Mouse (Mus musculus) midbrain, embryonic 11.5 days (tissue): Measurements from ENCODE around the gene Slc38a10. TPM values are rescaled to one million over a fixed set of nuclear protein-coding genes. Genes with fewer than 3 reads are reported as not detected.

Experiments used
- ATAC-seq: fragments of 200-750 bp; cut with Nextera tagmentation; 2 replicates; pipeline ENCODE4 v1.8.0; 2017; ENCODE audit warnings: moderate TSS enrichment, moderate library complexity; ENCODE audit not compliant: low FRiP score
- DNase-seq: peaks from one replicate; pipeline ENCODE4 v3.0.0; 2015; ENCODE audit warnings: low spot score; ENCODE audit errors: missing footprints
- H3K27ac ChIP-seq: fragments of 300-500 bp; sonication (generic); 2 replicates; pipeline ENCODE4 v1.5.1; 2014; ENCODE audit warnings: low read depth, low read length
- H3K27me3 ChIP-seq: fragments of 300-500 bp; sonication (generic); 2 replicates; pipeline ENCODE4 v1.6.1; 2014; ENCODE audit warnings: mild to moderate bottlenecking, low read length, moderate library complexity, mixed read lengths; ENCODE audit not compliant: control insufficient read depth, insufficient read depth
- H3K36me3 ChIP-seq: fragments of 300-500 bp; sonication (generic); 2 replicates; pipeline ENCODE4 v1.6.1; 2014; ENCODE audit warnings: mild to moderate bottlenecking, low read length, moderate library complexity, mixed read lengths; ENCODE audit not compliant: control insufficient read depth, insufficient read depth
- H3K4me1 ChIP-seq: fragments of 300-500 bp; sonication (generic); 2 replicates; pipeline ENCODE4 v1.6.1; 2014; ENCODE audit warnings: low read length; ENCODE audit not compliant: control insufficient read depth, insufficient read depth
- H3K4me2 ChIP-seq: fragments of 300-500 bp; sonication (generic); 2 replicates; pipeline ENCODE4 v1.6.1; 2014; ENCODE audit warnings: mild to moderate bottlenecking, moderate library complexity
- H3K4me3 ChIP-seq: fragments of 300-500 bp; sonication (generic); 2 replicates; pipeline ENCODE4 v1.5.1; 2014; ENCODE audit warnings: low read depth, low read length
- H3K9ac ChIP-seq: fragments of 300-500 bp; sonication (generic); 2 replicates; pipeline ENCODE4 v1.6.1; 2014; ENCODE audit warnings: low read length
- H3K9me3 ChIP-seq: fragments of 300-500 bp; sonication (generic); 2 replicates; pipeline ENCODE4 v1.6.1; 2016; ENCODE audit warnings: low read length; ENCODE audit not compliant: control insufficient read depth
- WGBS: fragments of 180-500 bp; shearing (Covaris S2); extraction: QIAGEN DNeasy Blood & Tissue Kit; methylation state at CpG from one replicate; pipeline ENCODE4 v1.1.7; 2014; 5-methylcytosine and 5-hydroxymethylcytosine counted together
- microRNA-seq: library from miRNA; unstranded; fragments of <30 nt; microRNA quantifications from one replicate; pipeline ENCODE4, GENCODE M21; 2017
- polyA plus RNA-seq: library from polyadenylated mRNA; unstranded; fragments of >200 nt; fragmentation: Nextera tagmentation; extraction: Ambion mirVana; gene quantifications from 2 replicates; pipeline ENCODE4 v1.2.1, GENCODE M21; 2014

Slc38a10 gene
- polyA plus RNA-seq, 1 experiment from 2014 or later: 53.3 TPM

GRCm38 (mm10) chr11:120063326-120063725, 87.8 kb downstream of the Slc38a10 start:
- no peak for ATAC-seq

GRCm38 (mm10) chr11:120060634-120061033, 90.5 kb downstream of the Slc38a10 start:
- Histone ChIP-seq H3K9ac (no peak overlapping the region), H3K27ac (no peak overlapping the region), H3K27me3 (no peaks in the 10 kb centered on the region), H3K4me2 (no peak overlapping the region), H3K36me3 (0 out of 2 replicates have a peak, but pooled peaks cover 3% of the 10 kb centered on the region), H3K4me1 (no peaks in the 10 kb centered on the region), H3K9me3 (no peaks in the 10 kb centered on the region), H3K4me3 (no peak overlapping the region)
- WGBS: 87% methylated on average over 8 of the region's 8 CpGs
- ATAC-seq (no peak), DNase-seq (no peak)

More at GRCm38 (mm10) chr11:120063326-120063725, 87.8 kb downstream of the Slc38a10 start:
- Histone ChIP-seq H3K9ac (no peak overlapping the region), H3K4me3 (no peak overlapping the region), H3K36me3 (peaks cover 13% of the 10 kb centered on the region), H3K9me3 (no peaks in the 10 kb centered on the region), H3K4me1 (no peaks in the 10 kb centered on the region), H3K27me3 (no peaks in the 10 kb centered on the region), H3K4me2 (no peak overlapping the region), H3K27ac (no peak overlapping the region)
- no peak for DNase-seq
- 91% methylated on average over 5 of the region's 5 CpGs for WGBS

DNA sequence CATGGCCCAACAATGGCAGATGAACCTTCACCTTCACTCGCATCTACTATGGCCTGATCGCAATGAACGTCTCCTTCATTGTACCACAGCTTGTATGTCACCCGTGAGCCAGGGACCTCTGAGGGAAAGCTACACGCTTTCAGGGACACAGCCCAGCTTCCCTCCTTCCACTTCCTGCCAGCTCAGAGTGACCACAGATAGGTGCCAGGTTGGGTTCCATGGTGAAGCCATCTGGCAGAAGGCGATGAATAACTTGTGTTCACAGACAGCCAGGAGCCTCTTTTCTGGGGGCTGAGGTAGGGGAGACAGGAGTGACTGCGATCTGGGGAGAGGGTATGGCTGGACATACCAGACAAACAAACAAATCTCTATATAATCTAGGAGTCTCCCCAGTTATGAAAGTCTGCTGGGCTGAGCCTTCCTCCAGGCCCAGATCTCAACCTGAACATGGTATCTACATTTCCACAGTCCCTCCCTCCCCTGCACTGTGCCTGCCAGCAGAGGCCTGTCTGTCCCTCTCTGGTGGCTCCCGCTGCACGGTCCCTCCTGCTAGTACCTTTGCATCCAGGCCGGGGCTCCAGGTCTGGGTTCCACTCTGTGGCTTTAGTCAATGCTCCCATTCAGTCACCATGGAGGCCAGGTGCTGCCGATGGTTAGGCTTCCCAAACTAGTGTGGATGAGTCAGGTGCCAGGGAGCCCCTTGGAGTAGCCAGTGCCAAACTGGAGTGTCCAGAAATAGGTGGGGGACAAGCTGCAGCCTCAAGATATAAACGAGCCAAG, 95.0 kb downstream of the Slc38a10 start:
- DNase-seq (peak; percentile 82), ATAC-seq (no peak)
- Histone ChIP-seq H3K27ac (no peak overlapping the region), H3K4me2 (no peak overlapping the region), H3K27me3 (no peaks in the 10 kb centered on the region), H3K4me1 (no peaks in the 10 kb centered on the region), H3K4me3 (no peak overlapping the region), H3K36me3 (no peaks in the 10 kb centered on the region), H3K9ac (no peak overlapping the region), H3K9me3 (no peaks in the 10 kb centered on the region)
- WGBS: 83% methylated on average over 12 of the region's 12 CpGs

Small RNA genes within 50 kb of the gene (microRNA-seq; reads per million reads assigned to microRNA genes)
- not detected for gene Gm25948

Other genes with a start within 250 kb of the Slc38a10 start
- 85.4 and 91.8 TPM in 2 replicates for gene Chmp6, start 237.9 kb downstream of the Slc38a10 start, polyA plus RNA-seq
- 9.0 and 9.8 TPM in 2 replicates for gene Baiap2, start 208.6 kb downstream of the Slc38a10 start, polyA plus RNA-seq
- gene Aatk, start 104.2 kb downstream of the Slc38a10 start, polyA plus RNA-seq: 1.3 TPM in 2 replicates
- 24.9 and 28.9 TPM in 2 replicates for gene Cep131, start 64.5 kb downstream of the Slc38a10 start, polyA plus RNA-seq
- gene Tepsin, start 52.6 kb downstream of the Slc38a10 start, polyA plus RNA-seq: 12.3 and 14.2 TPM in 2 replicates
- gene Ndufaf8, start 52.4 kb downstream of the Slc38a10 start, polyA plus RNA-seq: 58.4 and 61.3 TPM in 2 replicates
- 17.6 and 20.6 TPM in 2 replicates for gene Bahcc1, start 81.6 kb upstream of the Slc38a10 start, polyA plus RNA-seq
- 2,965 and 3,081 TPM in 2 replicates for gene Actg1, start 197.2 kb upstream of the Slc38a10 start, polyA plus RNA-seq
- gene Fscn2, start 210.2 kb upstream of the Slc38a10 start, polyA plus RNA-seq: 1.4 TPM in 2 replicates
- 25.3 and 29.2 TPM in 2 replicates for gene Faap100, start 227.4 kb upstream of the Slc38a10 start, polyA plus RNA-seq